Mouse (Mus musculus) ES-Bruce4 (cell line): ENCODE data around the gene Sept10.

Experiments used
- CTCF ChIP-seq: IDR thresholded peaks from one replicate; pipeline ENCODE4 v1.8.1; 2011; ENCODE audit warnings: low read depth, low read length
- EP300 ChIP-seq: IDR thresholded peaks from 2 replicates; pipeline ENCODE4 v1.6.1; 2011; ENCODE audit warnings: low read depth, low read length; ENCODE audit not compliant: insufficient read depth
- POLR2A ChIP-seq: IDR thresholded peaks from one replicate; pipeline ENCODE4 v1.8.1; 2011; ENCODE audit warnings: low read length; ENCODE audit not compliant: insufficient read depth

GRCm38 (mm10) chr10:59119001-59119400, 102.6 kb downstream of the Sept10 start:
- no peak for TF ChIP-seq CTCF
- TF ChIP-seq EP300: no peak
- no peak for TF ChIP-seq POLR2A
